Mouse (Mus musculus) adrenal gland, postnatal 4 days (tissue): ENCODE data around the gene Dclk1. TPM values are rescaled to one million over a fixed set of nuclear protein-coding genes. Genes with fewer than 3 reads are reported as not detected.

ENCODE experiments used
- DNase-seq, 2 experiments: peaks; one replicate each; pipeline ENCODE4 v3.0.0; 2021 to 2022; ENCODE audit warnings: low spot score in 2 of 2, mixed read lengths in 2 of 2
- total RNA-seq, 2 experiments: library from RNA; stranded (reverse); gene quantifications; 2 replicates each; pipeline ENCODE4 v1.2.3; 2021

The Dclk1 gene
- total RNA-seq, 2 experiments from 2014 or later = 23.0 to 25.0 TPM

DNA sequence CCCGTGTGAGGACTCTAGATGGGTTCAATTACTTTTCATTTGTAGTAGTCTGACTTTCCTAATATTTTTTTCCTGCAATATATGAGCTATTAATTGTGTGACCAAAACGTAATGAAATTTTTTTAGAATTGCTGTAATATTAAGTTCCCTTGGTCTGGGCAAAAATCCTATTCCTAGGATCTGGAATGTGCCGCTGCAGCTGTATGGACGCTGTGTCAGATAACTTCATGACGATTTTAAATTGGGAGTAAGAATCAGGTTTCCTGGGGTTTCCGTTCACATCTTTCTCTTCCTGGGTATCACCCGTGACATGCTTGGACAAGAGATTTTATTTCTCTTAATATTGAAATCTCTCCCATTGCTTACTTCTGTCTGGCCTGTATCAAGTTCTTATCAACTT lies 253.1 kb downstream of the Dclk1 start:
- DNase-seq = no peak

DNA sequence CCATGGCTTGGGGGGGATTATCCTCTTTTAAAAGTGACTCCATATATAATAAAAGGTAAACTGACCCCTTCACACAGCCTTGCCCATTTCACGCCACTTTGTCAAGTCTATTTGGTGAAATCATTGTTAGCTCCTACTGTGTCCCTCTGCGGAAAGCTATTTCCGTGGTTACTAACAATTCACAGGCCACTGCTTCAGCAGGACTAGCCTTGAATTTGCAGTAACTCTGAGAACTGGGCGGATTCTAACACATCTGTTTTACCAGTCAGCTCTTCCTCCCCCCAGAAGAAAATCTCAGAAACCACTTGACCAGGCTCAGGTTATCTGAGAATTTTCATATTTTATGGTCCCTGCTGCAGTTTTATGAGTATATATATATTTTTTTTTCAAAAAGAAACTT lies 253.7 kb downstream of the Dclk1 start:
- DNase-seq = no peak

- no peak for DNase-seq
Measured at GRCm38 (mm10) chr3:55496462-55496941, 254.3 kb downstream of the Dclk1 start.

- DNase-seq = no peak
Measured at GRCm38 (mm10) chr3:55499298-55499697, 257.1 kb downstream of the Dclk1 start.

GRCm38 (mm10) chr3:55510198-55510597 lies 268.0 kb downstream of the Dclk1 start:
- no peak for DNase-seq

DNA sequence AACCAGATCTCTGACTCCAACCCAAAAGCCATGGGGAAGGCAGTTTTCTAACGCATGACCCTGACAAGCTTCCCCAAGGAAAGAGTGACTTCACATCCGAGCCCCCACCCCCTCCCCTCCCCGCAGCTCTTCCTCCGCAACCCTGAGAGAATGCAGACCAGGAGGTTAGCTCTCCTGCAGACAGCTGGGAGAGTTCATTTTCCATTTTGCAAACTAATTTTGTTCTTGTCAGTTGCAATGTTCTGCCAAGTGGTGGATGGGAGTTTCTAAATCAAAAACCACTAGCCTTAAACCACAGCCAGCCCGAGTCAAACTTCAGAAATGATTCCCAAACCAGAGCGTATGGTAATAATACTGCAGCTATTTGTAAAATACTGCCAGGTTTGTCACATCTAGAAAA lies 269.5 kb downstream of the Dclk1 start:
- DNase-seq = no peak

DNA sequence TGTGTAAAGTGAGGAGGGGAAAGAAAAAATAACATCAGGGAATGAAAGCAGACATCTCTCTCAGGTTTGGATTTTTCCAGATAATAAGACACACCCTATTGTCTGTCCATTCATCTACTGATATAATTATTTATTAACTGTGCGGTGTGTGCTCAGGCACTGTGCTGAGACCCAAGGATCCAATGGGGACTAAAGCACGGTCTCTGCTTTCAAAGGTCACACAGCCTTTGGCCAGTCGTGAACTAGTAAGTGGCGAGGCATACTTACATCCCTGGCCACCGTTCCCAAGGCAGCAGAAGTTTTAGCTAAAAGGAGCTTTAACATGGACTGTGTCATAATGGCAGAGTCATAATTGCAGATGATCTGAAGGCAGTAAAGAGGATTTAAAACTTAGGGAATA lies 273.8 kb downstream of the Dclk1 start:
- DNase-seq = no peak

GRCm38 (mm10) chr3:55517454-55518014 lies 275.4 kb downstream of the Dclk1 start:
- DNase-seq = no peak

DNA sequence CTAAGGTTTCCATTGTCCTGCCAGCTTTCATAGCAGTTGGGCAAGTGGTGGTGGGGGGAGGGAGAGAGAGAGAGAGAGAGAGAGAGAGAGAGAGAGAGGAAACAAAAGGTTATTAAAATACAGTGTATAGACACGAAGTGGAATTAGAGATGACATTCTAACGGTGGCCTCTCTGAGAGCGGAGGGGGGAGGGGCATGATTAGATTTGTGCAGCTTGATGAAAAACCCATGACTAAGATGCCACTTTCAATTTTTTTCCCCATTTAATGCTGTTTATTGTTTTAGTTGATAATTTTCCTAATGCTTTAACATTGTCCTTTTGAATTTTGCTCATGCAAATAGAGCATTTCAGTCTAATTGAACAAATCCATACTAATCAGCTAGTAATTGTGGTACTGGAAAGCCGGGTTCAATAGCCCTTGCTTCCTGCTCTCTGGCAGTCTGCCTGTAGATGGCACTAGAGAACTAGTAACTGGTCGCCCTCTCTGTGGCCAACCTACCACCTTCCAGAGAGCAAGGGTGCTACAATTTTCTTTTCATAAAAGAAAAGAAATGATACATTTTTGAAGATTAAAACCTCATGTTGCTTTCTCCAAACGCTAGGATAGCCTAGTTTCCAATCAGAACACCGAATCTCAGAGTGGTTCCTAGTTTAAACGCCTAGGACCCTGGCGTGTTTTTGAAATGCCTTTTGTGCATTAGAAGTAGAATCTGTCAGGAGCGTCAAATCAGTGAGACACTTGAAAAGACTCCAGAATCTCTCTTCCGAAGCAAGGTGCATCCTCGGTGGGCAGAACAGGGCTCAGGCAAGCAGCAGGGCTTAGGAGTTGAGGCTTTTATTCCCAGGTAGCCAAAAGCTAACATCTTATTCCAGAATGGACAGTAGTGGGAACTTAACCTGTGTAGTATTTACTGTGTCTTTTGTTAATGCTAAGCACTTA lies 278.3 kb downstream of the Dclk1 start:
- DNase-seq = peak; percentile 18 to 21

DNA sequence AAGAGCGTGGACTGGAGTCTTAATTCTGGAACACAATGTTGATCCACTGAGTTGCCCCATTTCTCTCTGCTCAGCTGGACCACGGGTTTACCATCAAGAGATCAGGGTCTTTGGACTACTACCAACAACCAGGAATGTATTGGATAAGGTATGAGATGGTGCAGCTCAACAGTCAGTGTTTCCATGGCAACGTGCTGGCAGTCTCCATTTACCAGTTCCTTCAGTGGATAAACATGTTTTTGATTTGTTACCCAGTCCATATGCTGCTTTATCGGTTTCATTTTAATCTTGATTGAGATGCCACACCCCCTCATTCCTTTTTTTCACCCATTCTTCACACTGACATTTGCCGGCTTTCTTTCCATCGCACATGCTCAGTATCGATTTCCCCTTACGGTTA lies 279.6 kb downstream of the Dclk1 start:
- no peak for DNase-seq

DNA sequence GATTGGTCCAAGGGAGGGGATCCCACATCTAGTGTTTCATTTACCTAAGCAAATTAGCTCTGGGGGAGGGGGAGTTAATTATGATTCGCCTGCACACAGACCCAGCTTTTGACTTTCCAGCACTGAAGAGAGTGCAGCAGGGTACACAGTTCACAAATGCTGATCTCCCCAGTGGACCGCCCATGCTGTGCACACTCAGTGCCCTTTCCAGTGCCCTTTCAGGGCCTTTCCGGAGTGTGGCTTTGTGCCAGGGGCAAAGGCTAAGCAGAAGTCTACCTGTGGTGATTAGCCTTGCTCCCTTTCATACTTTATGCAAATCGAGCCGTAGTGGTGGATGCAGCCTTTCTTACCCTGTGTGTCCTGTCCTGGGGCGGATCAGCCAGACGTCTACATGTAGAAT lies 281.1 kb downstream of the Dclk1 start:
- DNase-seq = no peak

DNA sequence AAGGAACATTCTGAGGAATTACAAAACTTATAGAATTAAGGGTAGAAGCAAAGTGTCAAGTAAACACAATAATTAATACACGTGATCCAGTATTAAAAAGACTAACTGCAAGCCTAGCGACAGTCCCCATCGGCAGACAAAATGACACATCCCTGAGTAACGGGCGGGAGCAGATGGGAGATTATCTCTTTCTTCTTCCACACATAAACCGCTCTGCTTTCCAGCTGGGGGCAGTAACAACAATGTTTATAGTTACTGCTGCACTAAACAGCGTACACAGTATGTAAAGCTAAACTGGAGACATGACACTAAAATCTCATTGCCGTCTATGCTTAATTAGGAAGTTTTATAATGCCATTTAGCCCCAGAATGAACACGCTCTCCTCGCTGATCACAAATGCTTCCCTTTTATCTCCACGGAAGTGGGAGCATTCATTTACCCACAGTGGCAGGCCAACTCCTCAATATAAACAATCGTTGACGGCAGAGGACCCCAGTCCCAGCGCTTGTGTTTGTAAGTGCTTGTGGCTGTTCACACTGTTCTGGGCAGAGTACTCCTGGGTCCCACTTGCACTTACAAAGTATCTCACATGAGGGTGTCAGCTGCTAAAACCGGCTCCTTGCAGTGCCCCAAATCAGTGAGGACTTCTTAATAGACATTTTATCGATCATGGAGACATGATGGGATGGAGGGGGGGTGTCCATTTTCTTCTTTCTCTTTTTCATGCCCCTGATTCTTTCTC lies 281.7 kb downstream of the Dclk1 start:
- no peak for DNase-seq

- no peak for DNase-seq
Measured at GRCm38 (mm10) chr3:55524491-55525195, 282.5 kb downstream of the Dclk1 start.

DNA sequence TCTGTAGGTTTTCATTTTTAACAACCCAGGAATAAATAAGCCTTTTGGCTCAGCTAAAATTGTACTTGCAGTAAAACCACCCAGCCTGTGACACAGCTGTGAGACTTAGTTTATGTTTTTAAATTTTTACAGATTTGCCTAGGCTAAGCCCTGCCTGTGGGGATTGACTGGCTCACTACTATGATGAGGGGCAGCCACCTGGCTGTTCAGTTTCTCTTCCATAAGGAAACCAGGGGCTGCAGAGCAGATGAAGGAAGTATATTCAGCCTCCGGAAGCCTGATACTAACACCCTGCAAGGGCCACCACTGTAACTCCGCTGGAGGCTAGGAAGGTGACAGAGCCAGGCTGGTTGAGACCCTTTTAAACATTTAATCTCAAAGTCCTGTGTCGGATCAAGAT lies 284.3 kb downstream of the Dclk1 start:
- DNase-seq = no peak

DNA sequence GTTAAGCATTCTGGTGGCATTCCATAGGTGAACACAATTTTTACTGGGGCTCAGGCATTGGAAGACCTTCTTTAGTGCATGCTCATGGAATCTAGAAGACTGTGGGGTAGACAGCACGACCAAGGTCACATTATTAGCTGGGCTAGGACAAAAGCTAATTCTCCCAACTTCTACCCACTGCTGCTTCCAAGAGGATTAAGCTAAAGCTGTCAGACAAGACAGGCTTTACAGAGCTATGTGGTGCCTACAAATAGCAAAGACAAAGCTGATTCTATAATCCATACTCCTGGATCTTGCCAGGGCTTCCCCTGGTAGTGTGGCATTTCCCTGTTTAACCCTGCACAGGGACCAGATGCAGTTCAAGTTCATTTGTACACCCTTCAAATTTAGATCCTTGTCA lies 285.4 kb downstream of the Dclk1 start:
- DNase-seq = no peak

- DNase-seq = no peak
Measured at GRCm38 (mm10) chr3:55528012-55528411, 285.8 kb downstream of the Dclk1 start.

- no peak for DNase-seq
Measured at GRCm38 (mm10) chr3:55529414-55529813, 287.2 kb downstream of the Dclk1 start.

GRCm38 (mm10) chr3:55531204-55532044 lies 289.3 kb downstream of the Dclk1 start:
- DNase-seq = no peak

DNA sequence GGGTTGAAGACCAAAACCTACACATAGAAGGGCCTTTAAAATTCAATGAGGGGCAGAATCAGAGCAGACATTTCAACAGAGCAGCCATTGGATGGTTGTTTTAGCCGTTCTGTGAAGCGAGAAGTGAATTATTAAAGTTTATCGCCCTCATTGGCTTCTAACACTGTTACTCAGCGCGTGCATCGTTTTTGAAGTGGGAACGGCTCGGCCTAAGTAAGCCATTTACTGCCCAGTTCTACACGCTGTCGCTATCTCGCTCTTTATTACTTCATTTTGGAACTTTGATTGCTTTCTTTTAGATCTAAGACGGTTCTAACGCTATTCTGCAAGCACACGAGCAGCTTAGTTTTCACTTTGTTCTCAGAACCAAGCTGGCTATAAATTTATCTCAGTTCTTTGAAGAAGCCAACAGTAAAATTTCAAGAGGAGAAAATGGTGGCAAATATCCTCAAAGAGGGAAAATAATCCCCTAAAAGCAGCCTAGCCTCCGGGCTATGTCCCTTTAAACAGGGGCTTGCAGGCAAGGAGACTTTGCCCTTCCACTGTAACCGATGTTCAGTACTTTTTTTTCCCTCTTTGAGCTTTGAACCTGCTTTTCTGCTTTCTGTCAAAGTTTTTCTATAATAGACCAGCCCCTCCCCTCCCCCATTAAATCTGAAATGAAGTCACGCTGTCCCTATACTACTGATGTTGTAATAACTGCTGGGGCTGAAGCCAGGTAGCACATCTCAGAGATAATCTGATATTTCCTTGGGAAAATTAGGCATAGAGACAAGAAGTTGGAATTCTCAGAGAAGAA lies 290.2 kb downstream of the Dclk1 start:
- DNase-seq = no peak
